Mouse (Mus musculus) adrenal gland, postnatal 14 days (tissue): ENCODE measurements around the gene Mybpc2. TPM values are rescaled to one million over a fixed set of nuclear protein-coding genes. Genes with fewer than 3 reads are reported as not detected.

Experiments used
- DNase-seq: peaks from one replicate; pipeline ENCODE4 v3.0.0; 2021; ENCODE audit warnings: mixed read lengths
- microRNA-seq, 2 experiments: library from miRNA; unstranded; fragments of <30 nt; microRNA quantifications; one replicate each; pipeline ENCODE4 v1.2.0; 2021
- total RNA-seq: library from RNA; stranded (reverse); gene quantifications from 2 replicates; pipeline ENCODE4 v1.2.3, GENCODE M21; 2021

Gene Mybpc2
- total RNA-seq, 1 experiment from 2014 or later: 0.26 TPM

DNA sequence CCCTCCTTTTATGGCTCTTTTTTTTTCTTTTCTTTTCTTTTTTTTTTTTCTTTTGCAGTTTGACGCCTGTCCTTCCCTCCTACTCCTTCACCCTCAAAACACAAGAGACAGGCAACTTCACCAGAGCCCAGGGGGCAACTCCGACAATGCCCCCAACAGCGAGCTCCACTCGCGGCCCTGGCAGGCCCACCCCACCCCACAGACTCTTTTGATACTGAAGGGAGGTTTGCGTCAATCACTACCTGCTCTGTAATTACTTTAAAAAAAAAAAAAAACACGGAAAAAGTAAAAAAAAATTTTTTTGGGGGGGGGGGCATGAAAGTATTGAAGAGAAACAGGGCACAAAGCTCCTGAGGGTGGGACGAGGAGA, 61.4 kb downstream of the Mybpc2 start:
- no peak for DNase-seq

- peak; percentile 74 for DNase-seq
Measured at GRCm38 (mm10) chr7:44462218-44463055, 62.0 kb downstream of the Mybpc2 start.

DNA sequence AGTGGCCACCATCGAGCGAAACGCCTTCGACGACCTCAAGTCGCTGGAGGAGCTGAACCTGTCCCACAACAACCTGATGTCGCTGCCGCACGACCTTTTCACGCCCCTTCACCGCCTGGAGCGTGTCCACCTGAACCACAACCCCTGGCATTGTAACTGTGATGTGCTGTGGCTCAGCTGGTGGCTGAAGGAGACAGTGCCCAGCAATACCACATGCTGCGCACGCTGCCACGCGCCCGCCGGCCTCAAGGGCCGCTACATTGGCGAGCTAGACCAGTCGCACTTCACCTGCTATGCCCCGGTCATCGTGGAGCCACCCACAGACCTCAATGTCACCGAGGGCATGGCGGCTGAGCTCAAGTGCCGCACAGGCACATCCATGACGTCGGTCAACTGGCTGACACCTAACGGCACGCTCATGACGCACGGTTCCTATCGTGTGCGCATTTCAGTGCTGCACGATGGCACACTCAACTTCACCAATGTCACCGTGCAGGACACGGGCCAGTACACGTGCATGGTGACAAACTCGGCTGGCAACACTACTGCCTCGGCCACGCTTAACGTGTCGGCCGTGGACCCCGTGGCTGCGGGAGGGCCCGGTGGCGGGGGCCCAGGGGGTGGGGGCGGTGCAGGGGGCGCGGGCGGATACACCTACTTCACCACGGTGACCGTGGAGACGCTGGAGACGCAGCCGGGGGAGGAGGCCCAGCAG, 62.8 kb downstream of the Mybpc2 start:
- DNase-seq: no peak

- no peak for DNase-seq
Measured at GRCm38 (mm10) chr7:44460767-44461502, 63.5 kb downstream of the Mybpc2 start.

DNA sequence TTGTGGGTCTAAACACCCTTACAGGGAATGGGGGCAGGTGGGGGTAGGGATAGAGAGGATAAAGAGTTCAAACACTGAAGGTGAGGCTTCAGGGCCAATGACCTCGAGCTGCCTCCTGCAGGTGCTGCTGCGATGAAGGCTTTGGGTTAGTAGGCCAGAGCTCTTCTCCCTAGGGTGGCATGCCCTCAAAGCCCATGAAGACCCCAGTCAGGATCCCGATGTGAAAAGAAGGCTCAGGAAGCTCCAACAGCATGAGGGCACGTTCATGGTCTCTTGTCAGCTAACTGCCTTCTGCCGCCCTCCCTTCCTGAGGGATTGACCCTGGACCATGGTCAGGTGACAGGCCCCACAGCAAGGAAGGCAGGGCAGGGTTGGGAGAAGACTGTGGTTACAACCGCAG, 64.4 kb downstream of the Mybpc2 start:
- no peak for DNase-seq

GRCm38 (mm10) chr7:44456302-44456701, 68.2 kb downstream of the Mybpc2 start:
- DNase-seq: no peak

- DNase-seq: no peak
Measured at GRCm38 (mm10) chr7:44453256-44453655, 71.2 kb downstream of the Mybpc2 start.

Small RNAs within 50 kb of the gene (microRNA-seq; reads per million reads assigned to microRNA genes)
- 0 to 1.9 reads per million in 2 experiments for gene Mir7052
- 0 reads per million in 2 experiments for gene Mir7053

Other genes starting within 250 kb of the Mybpc2 start
- 3.4 and 3.6 TPM in 2 replicates for gene Clec11a, start 217.8 kb downstream of the Mybpc2 start, total RNA-seq
- 7.6 and 8.0 TPM in 2 replicates for gene Shank1, start 214.4 kb downstream of the Mybpc2 start, total RNA-seq
- 2.6 and 3.9 TPM in 2 replicates for gene Syt3, start 140.6 kb downstream of the Mybpc2 start, total RNA-seq
- gene 1700008O03Rik, start 138.8 kb downstream of the Mybpc2 start, total RNA-seq: 0.59 and 0.71 TPM in 2 replicates
- 6.1 and 7.7 TPM in 2 replicates for gene Lrrc4b, start 95.6 kb downstream of the Mybpc2 start, total RNA-seq
- gene Aspdh, start 59.3 kb downstream of the Mybpc2 start, total RNA-seq: 0.75 and 13.0 TPM in 2 replicates
- 45.9 and 51.2 TPM in 2 replicates for gene Josd2, start 56.7 kb downstream of the Mybpc2 start, total RNA-seq
- gene Emc10, start 28.1 kb downstream of the Mybpc2 start, total RNA-seq: 81.5 and 85.9 TPM in 2 replicates
- gene Fam71e1, start 28.1 kb downstream of the Mybpc2 start, total RNA-seq: 7.8 and 10.9 TPM in 2 replicates
- 3.4 and 15.4 TPM in 2 replicates for gene Spib, start 7.4 kb upstream of the Mybpc2 start, total RNA-seq
- gene Pold1, start 24.2 kb upstream of the Mybpc2 start, total RNA-seq: 17.5 and 28.0 TPM in 2 replicates
- 105 and 114 TPM in 2 replicates for gene Nr1h2, start 29.3 kb upstream of the Mybpc2 start, total RNA-seq
- gene Napsa, start 47.7 kb upstream of the Mybpc2 start, total RNA-seq: 2.0 and 10.4 TPM in 2 replicates
- gene Kcnc3, start 66.0 kb upstream of the Mybpc2 start, total RNA-seq: 5.5 and 6.8 TPM in 2 replicates
- 3.9 and 5.1 TPM in 2 replicates for gene Myh14, start 146.2 kb upstream of the Mybpc2 start, total RNA-seq
- not detected in 2 replicates for gene Izumo2, start 184.1 kb upstream of the Mybpc2 start, total RNA-seq
- 34.3 and 52.4 TPM in 2 replicates for gene Vrk3, start 223.8 kb upstream of the Mybpc2 start, total RNA-seq
- 0.79 and 1.3 TPM in 2 replicates for gene Zfp473, start 226.4 kb upstream of the Mybpc2 start, total RNA-seq